Mouse (Mus musculus) lung, postnatal 0 days (tissue): ENCODE data around the gene Pgk1.

Experiments used
- CTCF ChIP-seq: IDR thresholded peaks from 2 replicates; pipeline ENCODE4 v1.5.1; 2016; ENCODE audit warnings: antibody characterized with exemption, mild to moderate bottlenecking
- EP300 ChIP-seq: IDR thresholded peaks from 2 replicates; pipeline ENCODE4 v1.6.1; 2016; ENCODE audit warnings: antibody characterized with exemption, mild to moderate bottlenecking, control low read depth

DNA sequence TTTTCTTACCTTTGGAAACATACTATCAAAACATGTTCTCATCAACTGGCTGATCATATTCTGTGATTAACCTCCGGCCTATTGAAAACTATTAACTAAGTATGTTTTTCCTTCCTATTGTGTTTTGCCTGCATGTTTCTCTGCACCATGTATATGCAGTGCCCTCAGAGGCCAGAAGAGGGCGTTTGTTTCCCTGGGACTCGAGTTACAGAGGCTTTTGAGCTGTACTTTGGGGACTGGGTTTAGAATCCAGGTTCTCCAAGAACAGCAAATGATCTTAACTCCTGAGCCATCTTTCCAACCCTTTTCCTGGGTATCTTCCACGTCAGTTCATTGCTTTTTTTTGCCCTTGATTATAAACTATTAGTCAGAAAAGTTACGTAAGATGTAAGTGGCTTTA lies 10.4 kb downstream of the Pgk1 start:
- TF ChIP-seq CTCF: peak; percentile 47
- no peak for TF ChIP-seq EP300
